Mouse (Mus musculus): ENCODE data around the gene Mindy4.

The Mindy4 gene

DNA sequence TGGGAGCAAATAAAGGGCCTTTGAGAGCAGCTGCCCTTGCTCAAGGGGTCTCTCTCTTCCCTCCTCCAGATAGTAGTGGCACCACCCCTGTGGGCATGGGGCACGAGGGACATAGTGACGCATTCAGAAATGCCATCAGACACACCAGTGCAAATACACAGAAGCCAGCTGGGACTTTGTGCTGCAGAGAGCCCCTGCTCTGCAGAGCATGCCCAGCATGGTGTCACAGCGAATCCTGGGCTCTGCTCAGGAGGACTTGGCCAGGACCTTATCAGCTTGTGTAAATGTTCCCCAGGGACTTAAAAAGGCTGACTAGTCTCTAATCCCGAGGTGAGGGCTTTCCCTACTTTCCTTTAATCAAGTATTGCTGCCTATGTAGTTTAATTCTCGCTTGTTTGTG is 138.5 kb downstream of the Mindy4 start:
- no peak for DNase-seq (ENCODE audit: low spot score in 2 of 2)

DNA sequence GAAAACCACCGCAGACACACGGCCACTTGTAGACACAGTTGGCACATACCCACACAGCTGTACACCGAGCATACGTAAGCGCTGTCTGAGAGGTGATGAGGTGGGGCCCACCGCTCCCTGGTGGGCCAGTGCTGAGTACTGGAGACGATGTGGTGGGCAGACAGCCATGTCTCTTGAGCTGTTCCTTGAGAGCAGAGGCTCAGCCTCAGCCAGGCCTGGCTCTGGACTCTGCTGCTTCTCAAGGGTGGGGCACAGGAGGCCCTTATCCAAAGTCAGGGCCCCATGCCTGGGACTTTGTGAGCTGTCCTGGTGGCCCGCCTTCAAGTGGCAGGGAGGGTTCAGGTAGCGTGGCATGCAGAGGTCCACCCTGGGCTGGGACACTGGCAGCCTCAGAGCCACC is 139.1 kb downstream of the Mindy4 start:
- DNase-seq (ENCODE audit: low spot score in 2 of 2) = no peak

DNA sequence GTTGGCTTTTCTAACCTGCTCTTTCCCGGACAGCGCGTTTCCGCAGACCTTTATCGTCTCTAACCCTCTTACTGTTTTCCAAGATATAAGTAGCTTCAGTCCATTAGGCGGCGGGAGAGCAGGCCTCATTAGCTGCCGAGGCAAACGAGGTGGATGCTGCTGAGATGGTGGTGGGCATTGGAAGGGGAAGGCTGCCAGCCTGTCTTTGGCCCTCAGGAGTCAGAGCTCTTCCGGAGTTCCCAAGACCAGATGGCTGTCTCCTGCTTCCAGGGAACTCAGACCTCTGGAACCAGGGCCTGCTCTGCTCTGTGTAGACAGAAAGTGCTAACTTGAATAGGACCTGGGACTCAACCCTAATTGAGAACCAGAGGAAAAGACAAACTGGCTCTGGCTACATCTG is 140.3 kb downstream of the Mindy4 start:
- no peak for DNase-seq (ENCODE audit: low spot score in 2 of 2)

DNA sequence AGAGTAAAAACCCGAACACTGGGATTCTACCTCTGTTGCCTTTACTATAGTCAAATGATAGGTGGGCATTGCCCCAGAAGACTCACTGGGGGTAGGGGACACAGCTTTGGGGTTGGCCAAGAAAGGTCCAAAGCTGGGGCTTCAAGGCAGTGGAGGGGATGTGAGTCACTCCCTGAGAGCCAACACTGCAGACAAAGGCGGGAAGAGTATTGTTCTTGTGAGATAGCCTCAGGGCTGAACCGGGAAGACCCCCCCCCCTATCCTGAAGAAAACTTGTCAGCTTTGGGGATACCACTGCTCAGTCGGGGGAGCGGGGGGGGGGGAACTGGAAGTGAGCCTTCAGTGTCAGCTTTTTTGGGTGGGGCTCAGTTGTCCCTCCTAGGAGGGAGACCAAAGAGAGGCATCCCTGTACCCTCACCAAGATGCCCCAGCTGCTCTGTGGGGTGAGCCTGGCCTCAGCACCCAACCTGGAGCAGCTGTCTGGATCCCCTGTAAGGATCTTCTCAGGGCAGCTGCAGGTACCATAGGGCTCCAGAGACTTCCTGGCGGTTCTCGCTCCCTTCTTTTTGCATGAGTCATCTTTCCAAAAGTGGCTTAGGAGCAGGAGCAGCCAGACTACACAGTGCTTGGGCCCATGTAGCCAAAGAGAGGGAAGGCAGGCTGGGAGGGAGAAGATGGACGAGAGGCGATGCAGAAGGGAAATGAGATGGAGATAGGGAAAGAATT is 141.3 kb downstream of the Mindy4 start:
- DNase-seq (ENCODE audit: low spot score in 2 of 2) = no peak

DNA sequence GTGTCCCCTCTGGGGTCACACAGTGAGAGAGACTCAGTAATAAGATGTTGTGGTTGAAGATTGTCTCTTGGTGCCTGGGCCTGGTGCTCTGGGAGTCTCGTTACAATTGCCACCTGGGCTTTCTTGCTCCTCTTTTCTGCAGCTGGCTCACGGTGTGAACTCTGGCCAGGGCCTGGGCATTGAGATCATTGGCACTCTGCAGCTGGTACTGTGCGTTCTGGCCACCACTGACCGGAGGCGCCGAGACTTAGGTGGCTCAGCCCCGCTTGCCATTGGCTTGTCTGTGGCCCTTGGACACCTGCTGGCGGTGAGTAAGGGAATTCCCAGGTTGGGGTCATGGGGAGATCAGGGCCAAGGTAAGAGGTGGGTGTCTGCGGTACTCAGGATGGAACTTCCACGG is 142.1 kb downstream of the Mindy4 start:
- no peak for DNase-seq (ENCODE audit: low spot score in 2 of 2)

DNA sequence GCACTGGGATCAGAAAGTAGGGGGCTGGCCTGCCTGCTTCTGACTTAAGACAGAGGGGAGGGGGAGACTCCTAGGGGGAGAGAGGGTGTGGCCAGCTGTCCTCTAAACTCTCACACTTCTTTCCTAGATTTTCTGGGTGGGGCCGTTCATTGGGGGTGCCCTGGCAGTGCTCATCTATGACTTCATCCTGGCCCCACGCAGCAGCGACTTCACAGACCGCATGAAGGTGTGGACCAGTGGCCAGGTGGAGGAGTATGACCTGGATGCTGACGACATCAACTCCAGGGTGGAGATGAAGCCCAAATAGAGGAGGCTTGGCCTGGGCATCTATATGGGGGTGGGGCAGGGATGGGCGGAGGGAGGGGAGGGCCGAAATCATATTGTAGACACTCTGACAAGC is 143.3 kb downstream of the Mindy4 start:
- no peak for DNase-seq (ENCODE audit: low spot score in 2 of 2)

DNA sequence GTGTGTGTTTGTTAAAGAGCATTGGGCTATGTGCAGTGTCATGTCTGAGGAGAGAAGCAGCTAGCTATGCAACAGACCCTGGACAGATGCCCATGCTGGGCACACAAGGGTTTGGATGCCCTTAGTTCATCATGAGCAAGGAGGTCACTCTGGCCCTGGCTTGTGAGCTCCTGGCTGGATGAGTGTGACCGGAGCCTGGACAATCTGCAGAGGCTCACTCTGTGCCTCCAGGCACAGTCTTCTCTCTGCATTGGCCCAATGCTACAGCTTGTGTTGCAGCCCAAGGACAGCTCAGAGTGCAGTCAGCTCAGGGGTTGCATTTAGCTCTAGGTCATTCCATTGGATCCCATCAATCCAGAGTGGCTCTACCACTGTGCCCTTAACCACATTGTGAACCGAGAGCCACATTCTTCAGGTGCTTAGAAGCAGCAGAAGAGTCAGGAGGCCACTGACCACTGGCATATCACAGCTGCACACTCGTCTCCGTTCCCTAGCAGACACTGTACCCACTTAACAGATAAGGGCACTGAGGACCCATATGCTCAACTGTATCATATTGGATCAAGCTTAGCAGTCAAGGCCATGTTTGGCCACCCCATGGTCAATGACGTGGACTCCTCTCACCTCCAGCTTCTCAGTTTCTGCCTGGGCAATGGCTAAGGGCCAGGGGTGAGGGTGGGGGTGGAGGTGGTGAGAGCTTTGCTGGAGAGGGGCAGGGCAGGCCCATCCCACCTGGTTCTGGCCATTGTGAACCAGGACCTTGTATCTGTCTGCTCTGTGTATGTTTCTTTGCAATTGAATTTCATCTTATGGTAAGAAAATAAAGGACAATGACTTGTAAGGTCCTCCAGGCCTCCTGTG is 144.8 kb downstream of the Mindy4 start:
- DNase-seq (ENCODE audit: low spot score in 2 of 2) = no peak

DNA sequence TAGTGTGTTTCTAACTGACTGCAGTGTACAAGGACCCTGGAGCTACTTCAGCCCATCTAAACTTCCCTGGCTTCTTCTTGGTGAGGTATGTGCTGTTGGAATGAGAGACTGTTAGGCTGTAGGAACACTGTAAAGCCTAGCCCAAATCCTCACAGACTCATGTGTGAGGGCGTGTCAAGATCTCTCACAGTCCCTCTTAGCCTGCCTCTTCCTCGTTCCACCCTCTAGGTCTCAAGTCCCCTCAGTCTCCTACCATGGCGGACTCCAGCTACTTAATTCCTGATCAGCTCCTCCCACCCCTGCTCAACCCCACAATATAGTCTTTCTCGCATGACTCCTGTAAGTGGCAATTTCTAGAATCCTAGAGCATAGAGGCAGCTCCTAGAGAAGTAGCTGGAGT is 146.0 kb downstream of the Mindy4 start:
- DNase-seq (ENCODE audit: low spot score in 2 of 2) = no peak

DNA sequence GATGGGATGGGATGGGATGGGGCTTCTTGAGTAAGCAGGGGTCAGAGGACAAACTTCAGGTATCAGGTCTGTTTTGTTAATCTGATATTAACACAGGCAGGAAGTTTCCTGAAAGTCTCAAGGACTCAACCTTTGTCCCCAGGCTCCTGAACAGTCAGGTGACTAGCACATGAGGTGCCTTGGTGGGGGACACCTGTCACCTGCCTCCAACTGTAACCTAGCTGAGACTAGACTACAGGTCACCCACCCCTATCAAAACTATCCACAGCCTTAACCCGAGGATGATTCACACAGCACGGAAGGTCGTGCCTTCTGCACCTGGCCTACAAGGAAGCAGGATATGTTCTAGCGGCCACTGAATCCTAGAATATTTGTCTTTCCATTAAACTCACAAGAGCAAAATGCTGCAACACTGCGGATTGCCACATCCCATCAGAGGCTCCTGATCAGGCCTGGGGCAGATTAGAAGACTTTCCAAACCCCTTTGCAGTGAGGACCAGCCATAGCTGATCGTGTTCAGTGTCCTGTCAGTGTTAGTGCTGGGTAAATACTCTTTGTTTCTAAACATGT is 147.3 kb downstream of the Mindy4 start:
- DNase-seq (ENCODE audit: low spot score in 2 of 2) = no peak

DNA sequence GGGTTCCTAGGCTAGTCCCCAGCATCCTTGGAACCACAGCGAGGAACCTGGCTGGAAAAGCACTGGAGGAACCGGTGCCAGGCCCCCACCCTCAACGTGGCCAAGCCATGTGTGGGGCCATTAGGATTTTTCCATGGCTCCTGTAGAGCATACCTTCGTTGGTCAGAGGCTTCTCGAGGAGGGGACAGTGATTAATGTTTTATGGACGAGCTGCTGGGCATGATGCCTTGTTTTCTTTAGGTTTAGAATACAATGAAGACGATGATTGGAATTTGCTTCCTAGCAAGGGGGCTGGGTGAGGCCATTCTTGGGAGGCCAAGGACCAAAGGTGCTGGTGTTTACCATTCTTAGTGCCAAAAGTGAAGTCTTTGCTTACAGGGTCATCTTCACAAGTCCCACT is 148.5 kb downstream of the Mindy4 start:
- DNase-seq (ENCODE audit: low spot score in 2 of 2) = no peak

DNA sequence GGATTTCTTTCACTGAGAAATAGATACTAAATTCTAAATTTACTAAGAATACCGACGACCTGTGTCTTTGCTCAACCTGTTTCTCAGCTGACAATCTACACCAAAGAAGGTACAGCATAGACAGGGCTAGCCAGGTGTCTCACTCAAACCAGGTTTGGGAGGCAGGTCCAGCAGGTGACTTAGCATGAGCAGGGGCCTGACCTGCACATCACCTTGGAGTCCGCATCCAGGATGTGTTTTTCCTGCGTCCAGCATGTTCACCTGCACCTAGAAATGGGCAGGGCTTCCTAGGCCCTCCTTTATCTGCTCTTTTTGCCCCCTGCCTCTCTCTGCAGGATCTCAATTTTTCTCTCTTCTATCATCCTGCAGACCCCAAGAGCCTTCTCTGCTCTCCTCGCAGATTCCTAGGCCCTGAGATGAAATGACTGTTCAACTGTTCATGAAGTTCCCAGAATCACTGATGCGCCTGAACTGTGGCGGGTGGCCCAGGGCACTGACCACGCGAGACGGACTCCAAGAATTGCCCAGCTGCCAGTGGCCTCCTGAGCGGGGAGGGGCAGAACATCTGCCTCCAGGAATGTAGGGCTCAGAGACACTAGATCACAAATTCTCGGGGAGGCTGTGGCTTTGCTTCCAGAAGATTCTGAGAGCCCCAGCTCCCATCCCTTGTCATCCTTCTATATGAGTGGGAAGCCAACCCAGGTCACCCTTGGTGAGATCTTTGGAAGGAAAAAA is 150.7 kb downstream of the Mindy4 start:
- DNase-seq (ENCODE audit: low spot score in 2 of 2) = no peak

DNA sequence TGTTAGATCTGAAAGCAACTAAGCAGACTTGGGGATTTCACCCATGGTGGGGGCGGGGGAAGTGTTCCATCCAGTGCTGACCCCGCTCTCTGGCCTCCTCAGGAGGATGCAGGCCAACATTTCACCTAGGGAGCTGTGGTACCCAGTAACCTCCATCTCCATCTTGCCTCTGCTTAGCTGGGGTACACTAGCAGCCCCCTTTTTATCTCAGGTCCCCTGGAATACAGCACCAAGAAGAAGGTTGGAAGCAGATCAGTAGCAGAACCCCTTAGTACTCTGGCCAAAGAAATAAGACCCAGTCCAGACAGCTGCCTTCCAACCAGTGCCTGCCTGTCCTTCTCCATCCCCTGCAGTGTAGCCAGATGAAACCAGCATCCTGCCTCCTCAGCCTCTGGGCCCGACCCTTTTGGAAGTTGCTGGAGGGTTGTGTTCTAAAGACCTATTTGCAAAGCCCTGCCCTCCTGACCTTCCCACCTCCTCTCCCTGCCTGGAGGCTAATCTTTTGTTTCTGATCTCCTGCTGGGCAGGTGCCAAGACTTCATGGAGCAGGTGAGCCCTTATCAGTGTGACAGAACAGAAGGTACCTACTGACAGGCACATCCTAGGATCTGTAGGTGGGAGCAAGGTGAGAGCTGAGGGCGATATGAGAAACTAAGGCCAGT is 151.4 kb downstream of the Mindy4 start:
- no peak for DNase-seq (ENCODE audit: low spot score in 2 of 2)

DNA sequence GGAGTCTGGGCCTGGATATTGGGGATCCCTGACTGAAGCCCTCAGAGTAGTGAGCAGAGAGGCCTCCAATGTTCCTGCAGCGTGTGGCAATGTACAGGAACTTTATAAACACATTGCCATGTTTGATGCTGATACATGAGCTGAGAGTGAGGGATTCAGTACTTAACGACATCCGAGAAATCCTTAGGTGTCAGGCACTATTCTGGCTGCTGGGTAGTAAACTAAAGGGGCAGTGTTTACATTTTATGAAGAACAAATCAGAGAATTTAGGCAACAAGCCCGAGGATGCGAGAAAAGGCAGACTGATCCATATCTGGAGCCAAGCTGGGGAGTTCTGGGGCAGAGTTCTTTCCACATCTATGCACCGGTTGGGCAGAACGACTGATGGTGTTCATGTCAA is 152.4 kb downstream of the Mindy4 start:
- DNase-seq (ENCODE audit: low spot score in 2 of 2) = no peak

DNA sequence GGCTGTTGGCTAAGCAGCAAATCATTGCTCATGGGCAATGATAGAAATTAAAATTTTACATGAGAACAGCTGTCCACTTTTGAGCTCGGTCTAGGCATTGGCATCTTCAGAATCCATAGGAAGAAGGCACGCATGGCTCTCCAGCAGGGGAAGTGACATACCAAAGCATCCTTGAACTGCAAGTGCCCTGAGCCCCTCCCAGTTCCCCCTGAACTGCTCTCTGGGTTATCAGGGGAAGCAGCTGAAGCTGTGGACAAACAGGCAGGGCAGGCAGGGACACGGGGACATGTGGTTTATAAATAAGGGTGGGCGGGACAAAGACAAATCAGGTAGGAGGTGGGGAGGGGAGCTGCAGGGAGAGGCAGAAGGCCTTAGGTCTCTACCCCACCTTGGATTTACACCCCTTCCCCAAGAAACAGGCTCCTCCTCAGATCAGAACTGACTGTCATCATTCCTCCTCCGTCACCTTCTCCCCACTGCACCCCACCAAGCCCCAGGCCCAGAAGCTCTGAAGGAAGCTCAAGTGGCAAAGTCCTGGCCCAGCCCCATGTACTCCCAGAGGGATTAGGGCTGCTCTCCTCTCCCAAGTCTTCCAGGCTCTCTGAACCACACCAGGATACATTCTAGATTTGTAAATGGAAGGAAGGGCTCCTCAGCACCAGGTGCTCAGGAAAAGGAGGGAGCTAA is 153.0 kb downstream of the Mindy4 start:
- DNase-seq (ENCODE audit: low spot score in 2 of 2) = no peak

DNA sequence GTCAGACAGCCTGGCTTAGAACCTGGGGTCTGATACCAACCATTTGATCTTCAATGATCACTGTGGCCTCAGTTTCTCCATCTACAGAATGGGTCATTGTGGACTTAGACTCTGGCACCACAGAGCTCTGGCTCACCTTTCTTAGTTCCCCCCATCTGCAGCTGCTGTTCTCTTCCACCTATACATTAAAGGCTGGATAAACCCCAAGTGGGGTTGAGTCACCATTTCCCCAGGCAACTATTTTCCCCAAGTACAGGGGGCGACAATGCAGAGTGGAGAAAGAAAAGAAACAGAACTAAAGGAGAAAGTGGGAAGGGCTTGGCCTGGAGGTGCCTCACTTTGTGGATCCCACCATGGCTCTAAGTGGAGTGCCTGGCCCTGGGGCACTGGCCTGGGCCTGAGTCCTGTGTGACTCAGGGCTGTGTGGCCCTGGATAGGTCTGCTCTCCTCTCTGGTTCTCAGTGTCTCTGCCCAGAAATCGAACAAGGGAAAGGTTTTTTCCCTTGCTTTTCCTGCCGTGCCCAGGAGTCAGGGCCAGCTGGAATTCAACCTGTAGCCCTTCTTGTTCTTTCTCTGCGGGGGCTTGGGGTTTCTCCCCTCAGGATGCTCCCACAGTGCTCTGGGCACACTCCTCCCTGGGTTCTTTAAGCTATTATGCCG is 153.9 kb downstream of the Mindy4 start:
- no peak for DNase-seq (ENCODE audit: low spot score in 2 of 2)

DNA sequence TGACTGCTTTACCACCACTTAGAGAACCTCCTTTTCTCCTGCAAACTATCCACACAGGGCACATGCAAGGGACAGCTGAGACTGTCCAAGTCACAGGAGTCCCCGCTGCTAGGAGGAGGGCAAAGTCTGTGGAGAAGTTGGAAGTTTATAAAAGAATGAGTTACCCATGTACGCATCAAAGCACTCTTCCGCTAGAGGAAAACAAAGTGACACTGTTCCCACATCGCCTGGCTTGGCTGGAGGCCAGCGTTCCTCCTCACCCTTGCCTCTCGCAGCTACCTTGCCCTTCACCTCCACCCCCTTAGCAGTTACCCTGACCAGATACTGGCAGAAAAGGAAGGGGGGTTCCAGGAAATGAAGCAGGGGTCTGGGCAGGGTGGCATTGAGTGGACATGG is 154.5 kb downstream of the Mindy4 start:
- DNase-seq (ENCODE audit: low spot score in 2 of 2) = no peak

DNA sequence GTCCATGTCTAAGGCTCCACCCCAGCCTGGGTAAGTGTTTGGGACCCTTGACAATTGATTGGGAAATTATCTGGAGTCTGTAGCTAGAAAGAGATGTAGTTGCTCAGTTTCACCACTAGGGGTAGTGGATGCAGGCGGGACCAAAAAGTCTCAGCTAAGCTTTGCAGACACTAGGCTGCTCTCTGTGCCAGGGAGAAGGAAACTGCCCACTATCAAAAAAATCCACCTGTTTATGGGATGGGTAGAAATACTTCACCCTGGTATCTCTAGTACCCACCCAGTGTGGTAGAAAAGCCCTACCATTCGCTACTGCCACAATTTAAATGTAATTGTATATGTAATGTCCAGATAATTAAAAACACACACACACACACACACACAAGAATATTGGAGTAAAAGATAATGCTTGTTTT is 155.6 kb downstream of the Mindy4 start:
- no peak for DNase-seq (ENCODE audit: low spot score in 2 of 2)

DNA sequence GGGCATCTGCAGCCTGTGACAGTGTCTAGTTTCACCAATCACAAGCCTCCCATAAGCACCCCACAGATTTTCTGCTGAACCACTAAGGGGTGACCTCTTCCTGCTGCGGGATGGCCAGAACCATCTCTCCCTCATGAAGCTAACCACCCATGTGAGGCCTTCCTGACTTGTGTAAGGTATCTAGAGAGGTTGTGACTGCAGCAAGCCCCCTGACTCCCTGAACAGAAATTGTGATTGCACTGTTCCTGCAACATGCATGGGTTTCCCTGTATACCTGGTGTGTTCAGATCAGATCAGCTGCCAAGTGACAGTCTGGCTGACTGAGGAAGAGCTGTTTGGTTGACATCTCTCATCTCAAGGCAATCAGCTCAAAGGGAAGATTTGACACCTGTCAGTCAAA is 159.5 kb downstream of the Mindy4 start:
- DNase-seq (ENCODE audit: low spot score in 2 of 2) = no peak

DNA sequence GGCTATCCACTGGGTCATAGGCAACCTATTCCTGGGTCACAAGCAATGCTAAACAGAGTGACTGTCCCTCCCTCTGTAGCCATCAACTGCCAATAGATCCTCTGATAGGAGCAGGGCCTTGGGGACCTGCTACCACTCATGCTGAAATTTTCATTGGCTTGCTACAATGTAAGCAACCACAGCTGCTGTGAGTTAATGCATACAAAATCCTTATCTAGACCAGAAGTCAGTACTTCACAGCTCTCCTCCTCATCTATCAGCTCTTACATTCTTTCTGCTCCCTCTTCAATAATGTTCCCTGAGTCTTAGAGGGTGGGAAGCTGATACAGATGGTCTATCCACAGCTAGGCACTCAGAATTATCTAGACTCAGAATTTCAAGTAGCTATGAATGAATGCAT is 163.9 kb downstream of the Mindy4 start:
- DNase-seq (ENCODE audit: low spot score in 2 of 2) = no peak
